Mouse (Mus musculus): ENCODE data around the gene Gm10322.

GRCm38 (mm10) chr10:59589420-59589819, 26.4 kb upstream of the Gm10322 start:
- TF ChIP-seq CTCF (IDR thresholded peaks at IDR 0.05; ENCODE audit: extremely low read depth, insufficient read depth, low read length) = no peak
- TF ChIP-seq POLR2A (IDR thresholded peaks at IDR 0.05; ENCODE audit: extremely low read depth, insufficient read depth, low read length) = no peak
